Mouse (Mus musculus) thymus, postnatal 4 days (tissue): ENCODE data around the gene Olfr1212.

Experiments used
- DNase-seq: peaks from one replicate; pipeline ENCODE4 v3.0.0; 2021

Olfr1212 gene

DNA sequence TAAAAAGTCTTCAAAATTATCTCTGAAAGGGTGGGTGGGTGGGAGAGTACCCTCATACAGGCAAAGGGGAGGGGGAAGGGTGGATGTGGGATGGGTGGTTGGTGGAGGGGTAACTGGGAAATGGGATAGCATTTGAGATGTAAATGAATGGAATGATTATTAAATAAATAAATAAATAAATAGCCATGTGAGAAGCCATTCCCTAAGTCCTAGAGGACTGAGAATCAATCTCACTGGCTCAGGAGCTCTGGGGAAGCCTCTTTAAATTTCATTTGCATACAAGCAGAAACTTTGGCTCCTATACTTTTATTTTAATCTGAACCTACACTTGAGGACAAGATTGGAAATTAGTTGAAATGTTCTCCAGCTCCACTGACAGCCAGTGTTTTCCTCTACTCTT lies at the start of gene Olfr1212:
Gene Olfr1212, plus strand, starts transcription at position 301 of the 400 bp plus-strand sequence.
- DNase-seq, result no peak

DNA sequence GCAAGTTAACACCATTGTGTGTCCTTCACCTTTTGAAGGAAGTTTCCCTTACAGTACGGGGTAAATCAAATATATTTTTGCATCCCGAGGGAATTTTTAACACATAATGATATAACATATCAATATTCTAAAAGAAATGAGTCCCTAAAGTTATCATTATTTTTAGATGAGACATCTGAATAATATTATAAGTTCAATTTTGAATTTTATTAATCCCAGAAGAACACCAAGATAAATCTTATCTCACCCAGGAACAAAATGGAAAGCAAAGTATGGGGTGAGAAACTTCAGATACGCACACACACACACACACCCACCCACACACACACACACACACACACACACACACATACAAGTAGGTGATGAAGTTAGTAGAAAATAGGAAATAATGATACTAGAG lies 38.7 kb upstream of the Olfr1212 start, which contains the start of gene Olfr1209:
Gene Olfr1209, minus strand, starts transcription at position 101 of the 400 bp plus-strand sequence.
- DNase-seq, result no peak

GRCm38 (mm10) chr2:88938011-88938410 lies 15.8 kb upstream of the Olfr1212 start, which contains the start of gene Olfr1211:
Gene Olfr1211 (minus strand): TSS chr2:88938111.
- no peak for DNase-seq

DNA sequence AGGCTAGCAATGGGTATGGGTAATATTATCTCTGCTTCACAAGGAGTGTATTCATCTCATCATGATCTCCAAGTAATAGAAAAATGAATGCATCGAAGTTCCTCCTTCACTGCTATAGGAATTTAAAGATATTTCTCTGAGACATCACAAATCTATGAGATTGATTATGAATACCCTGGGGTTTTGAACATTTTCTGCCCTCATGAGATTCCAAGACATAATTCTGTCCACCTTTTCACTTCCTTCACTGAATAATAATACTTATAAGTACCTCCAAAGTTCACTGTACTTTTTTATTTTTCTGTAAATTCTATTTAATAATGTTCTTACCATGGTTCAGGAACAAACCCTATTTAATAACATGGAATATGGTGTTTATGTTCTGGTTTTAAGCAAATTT lies 26.4 kb downstream of the Olfr1212 start, which contains the start of gene Gm13762:
Gene Gm13762, minus strand, starts transcription at position 101 of the 400 bp plus-strand sequence.
- no peak for DNase-seq

DNA sequence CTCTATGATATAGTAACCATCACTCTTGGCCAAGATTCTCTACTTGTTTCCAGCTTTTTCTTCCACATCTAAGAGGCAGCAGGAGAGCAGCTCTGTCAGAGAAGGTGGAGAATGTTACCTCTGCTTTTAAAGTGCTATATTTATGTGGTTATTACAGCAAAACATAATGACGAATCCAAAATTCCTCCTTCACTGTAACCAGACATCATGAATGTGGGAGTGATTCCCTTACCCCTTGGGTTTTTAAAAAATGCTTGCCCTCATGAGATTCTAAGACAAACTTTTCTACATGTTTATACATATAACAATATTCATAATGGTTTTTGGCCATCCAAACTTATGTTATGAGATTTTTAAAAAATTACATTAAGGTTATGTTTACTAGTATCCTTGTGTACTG lies 38.8 kb downstream of the Olfr1212 start, which contains the start of gene Olfr1214:
Gene Olfr1214, minus strand, starts transcription at position 101 of the 400 bp plus-strand sequence.
- no peak for DNase-seq

- no peak for DNase-seq
Measured at GRCm38 (mm10) chr2:89006873-89007272, 53.1 kb downstream of the Olfr1212 start, which contains the start of gene Olfr1215. Gene Olfr1215 (minus strand): TSS chr2:89006973.
